Mouse (Mus musculus): ENCODE measurements around the gene Slc44a4. TPM values are rescaled to one million over a fixed set of nuclear protein-coding genes. Genes with fewer than 3 reads are reported as not detected.

Gene Slc44a4
- polyA plus RNA-seq, 1 experiment from 2014 or later, result not detected

- Histone ChIP-seq H3K36me3 (ENCODE audit: control insufficient read depth, insufficient read depth, low read length) (peaks cover 37% of the 10 kb centered on the region), H3K4me3 (ENCODE audit: low read depth, low read length) (no peak overlapping the region), H3K27ac (ENCODE audit: low read depth, low read length) (no peak overlapping the region), H3K27me3 (ENCODE audit: control insufficient read depth, insufficient read depth, low read length) (no peaks in the 10 kb centered on the region), H3K4me2 (ENCODE audit: low read depth) (no peak overlapping the region), H3K4me1 (ENCODE audit: control insufficient read depth, insufficient read depth, low read length) (peaks cover 3% of the 10 kb centered on the region; the same call in 1 of the 2 replicates), H3K9me3 (ENCODE audit: control insufficient read depth, low read length) (no peaks in the 10 kb centered on the region), H3K9ac (ENCODE audit: low read length) (no peak overlapping the region)
- DNase-seq (ENCODE audit: low spot score) (no peak), ATAC-seq (ENCODE audit: insufficient read depth, low FRiP score, low TSS enrichment) (no peak)
- 92% methylated on average over 9 of the region's 9 CpGs for WGBS
These were observed 11.4 kb upstream of the Slc44a4 start for GRCm38 (mm10) chr17:34902895-34903294.

GRCm38 (mm10) chr17:34910982-34911381 is 3.3 kb upstream of the Slc44a4 start:
- WGBS, result 93% methylated on average over 10 of the region's 10 CpGs
- DNase-seq (ENCODE audit: low spot score) (no peak), ATAC-seq (ENCODE audit: insufficient read depth, low FRiP score, low TSS enrichment) (no peak)
- H3K4me3 ChIP-seq (ENCODE audit: low read depth, low read length), result no peak overlapping the region
- no peaks in the 10 kb centered on the region for H3K4me1 ChIP-seq (ENCODE audit: control insufficient read depth, insufficient read depth, low read length)
- H3K9me3 ChIP-seq (ENCODE audit: control insufficient read depth, low read length), result no peaks in the 10 kb centered on the region
- H3K27ac ChIP-seq (ENCODE audit: low read depth, low read length), result no peak overlapping the region
- no peak overlapping the region for H3K9ac ChIP-seq (ENCODE audit: low read length)
- peaks cover 57% of the 10 kb centered on the region for H3K36me3 ChIP-seq (ENCODE audit: control insufficient read depth, insufficient read depth, low read length)
- no peak overlapping the region for H3K4me2 ChIP-seq (ENCODE audit: low read depth)
- H3K27me3 ChIP-seq (ENCODE audit: control insufficient read depth, insufficient read depth, low read length), result no peaks in the 10 kb centered on the region

- Histone ChIP-seq H3K4me3 (ENCODE audit: low read depth, low read length) (no peak overlapping the region), H3K4me1 (ENCODE audit: control insufficient read depth, insufficient read depth, low read length) (no peaks in the 10 kb centered on the region), H3K27me3 (ENCODE audit: control insufficient read depth, insufficient read depth, low read length) (no peaks in the 10 kb centered on the region), H3K9me3 (ENCODE audit: control insufficient read depth, low read length) (no peaks in the 10 kb centered on the region), H3K4me2 (ENCODE audit: low read depth) (no peak overlapping the region), H3K9ac (ENCODE audit: low read length) (no peak overlapping the region), H3K27ac (ENCODE audit: low read depth, low read length) (no peak overlapping the region), H3K36me3 (ENCODE audit: control insufficient read depth, insufficient read depth, low read length) (peaks cover 49% of the 10 kb centered on the region)
- peak; percentile 39; the same call in 1 of the 2 replicates for ATAC-seq (ENCODE audit: insufficient read depth, low FRiP score, low TSS enrichment)
- 50% methylated on average over 5 of the region's 5 CpGs for WGBS
- DNase-seq (ENCODE audit: low spot score), result peak; percentile 76
These were observed 2.3 kb upstream of the Slc44a4 start for GRCm38 (mm10) chr17:34911945-34912351.

GRCm38 (mm10) chr17:34915410-34915831 is 1.2 kb downstream of the Slc44a4 start:
- Histone ChIP-seq H3K9ac (ENCODE audit: low read length) (no peak overlapping the region; the same call in 1 of the 2 replicates), H3K9me3 (ENCODE audit: control insufficient read depth, low read length) (no peaks in the 10 kb centered on the region), H3K4me3 (ENCODE audit: low read depth, low read length) (no peak overlapping the region), H3K27me3 (ENCODE audit: control insufficient read depth, insufficient read depth, low read length) (no peaks in the 10 kb centered on the region), H3K4me2 (ENCODE audit: low read depth) (no peak overlapping the region), H3K4me1 (ENCODE audit: control insufficient read depth, insufficient read depth, low read length) (no peaks in the 10 kb centered on the region), H3K27ac (ENCODE audit: low read depth, low read length) (no peak overlapping the region), H3K36me3 (ENCODE audit: control insufficient read depth, insufficient read depth, low read length) (peaks cover 25% of the 10 kb centered on the region)
- DNase-seq (ENCODE audit: low spot score) (no peak), ATAC-seq (ENCODE audit: insufficient read depth, low FRiP score, low TSS enrichment) (no peak)
- 19% methylated on average over 11 of the region's 11 CpGs for WGBS

GRCm38 (mm10) chr17:34916316-34916715 is 2.0 kb downstream of the Slc44a4 start:
- H3K27me3 ChIP-seq (ENCODE audit: control insufficient read depth, insufficient read depth, low read length), result no peaks in the 10 kb centered on the region
- 84% methylated on average over 5 of the region's 5 CpGs for WGBS

DNA sequence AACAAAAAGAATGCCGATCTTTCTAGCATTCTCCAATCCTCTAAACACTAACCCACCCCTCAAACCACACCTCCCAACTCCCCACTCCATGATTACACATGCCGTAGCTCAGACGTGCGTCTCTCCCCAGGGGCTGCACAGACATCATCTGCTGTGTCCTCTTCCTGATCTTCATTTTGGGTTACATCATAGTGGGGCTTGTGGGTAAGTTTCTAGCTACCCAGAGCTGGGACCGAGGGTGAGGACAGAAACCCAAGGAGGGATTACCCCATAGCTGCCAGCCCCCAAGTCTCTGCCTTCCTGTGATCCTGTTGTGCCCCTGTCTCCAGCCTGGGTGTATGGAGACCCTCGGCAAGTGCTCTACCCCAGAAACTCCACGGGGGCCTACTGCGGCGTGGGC is 2.9 kb downstream of the Slc44a4 start:
- H3K4me3 ChIP-seq (ENCODE audit: low read depth, low read length), result no peak overlapping the region
- no peaks in the 10 kb centered on the region for H3K27me3 ChIP-seq (ENCODE audit: control insufficient read depth, insufficient read depth, low read length)
- no peak overlapping the region for H3K4me2 ChIP-seq (ENCODE audit: low read depth)
- ATAC-seq (ENCODE audit: insufficient read depth, low FRiP score, low TSS enrichment), result no peak
- peaks cover 9% of the 10 kb centered on the region for H3K36me3 ChIP-seq (ENCODE audit: control insufficient read depth, insufficient read depth, low read length)
- 85% methylated on average over 9 of the region's 9 CpGs for WGBS
- no peak overlapping the region; the same call in 1 of the 2 replicates for H3K9ac ChIP-seq (ENCODE audit: low read length)
- H3K4me1 ChIP-seq (ENCODE audit: control insufficient read depth, insufficient read depth, low read length), result no peaks in the 10 kb centered on the region
- no peak for DNase-seq (ENCODE audit: low spot score)
- no peaks in the 10 kb centered on the region for H3K9me3 ChIP-seq (ENCODE audit: control insufficient read depth, low read length)
- no peak overlapping the region for H3K27ac ChIP-seq (ENCODE audit: low read depth, low read length)

More at GRCm38 (mm10) chr17:34916316-34916715, 2.0 kb downstream of the Slc44a4 start:
- no peak for ATAC-seq (ENCODE audit: insufficient read depth, low FRiP score, low TSS enrichment)
- no peak overlapping the region for H3K9ac ChIP-seq (ENCODE audit: low read length)
- H3K4me1 ChIP-seq (ENCODE audit: control insufficient read depth, insufficient read depth, low read length), result no peaks in the 10 kb centered on the region
- no peak for DNase-seq (ENCODE audit: low spot score)
- H3K27ac ChIP-seq (ENCODE audit: low read depth, low read length), result no peak overlapping the region
- peaks cover 17% of the 10 kb centered on the region for H3K36me3 ChIP-seq (ENCODE audit: control insufficient read depth, insufficient read depth, low read length)
- H3K4me3 ChIP-seq (ENCODE audit: low read depth, low read length), result no peak overlapping the region
- H3K9me3 ChIP-seq (ENCODE audit: control insufficient read depth, low read length), result no peaks in the 10 kb centered on the region
- no peak overlapping the region for H3K4me2 ChIP-seq (ENCODE audit: low read depth)

DNA sequence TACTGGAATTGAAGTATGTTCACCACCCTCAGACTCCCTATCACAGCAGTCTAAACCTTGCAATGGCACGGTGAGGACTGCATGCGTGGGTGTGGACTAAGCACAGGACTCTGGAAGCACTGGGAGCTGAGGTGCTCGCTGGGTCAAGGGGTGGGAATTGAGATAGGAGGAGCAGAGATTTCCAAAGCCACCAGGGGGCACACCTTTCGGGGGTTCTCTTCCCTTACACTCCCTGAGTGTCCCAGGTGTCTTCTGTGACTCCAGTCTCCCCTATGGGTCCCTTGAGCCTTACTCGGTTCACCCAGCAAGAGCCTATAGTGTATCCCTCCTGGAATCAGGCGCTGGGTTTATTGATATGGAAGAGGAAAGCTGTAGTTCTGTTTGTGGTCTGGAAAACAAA is 8.7 kb downstream of the Slc44a4 start:
- H3K27ac ChIP-seq (ENCODE audit: low read depth, low read length), result no peak overlapping the region
- no peak overlapping the region for H3K4me3 ChIP-seq (ENCODE audit: low read depth, low read length)
- H3K4me2 ChIP-seq (ENCODE audit: low read depth), result no peak overlapping the region
- no peak for DNase-seq (ENCODE audit: low spot score)
- H3K4me1 ChIP-seq (ENCODE audit: control insufficient read depth, insufficient read depth, low read length), result no peaks in the 10 kb centered on the region
- 48% methylated on average over 6 of the region's 6 CpGs for WGBS
- ATAC-seq (ENCODE audit: insufficient read depth, low FRiP score, low TSS enrichment), result no peak
- no peak overlapping the region for H3K9ac ChIP-seq (ENCODE audit: low read length)
- no peaks in the 10 kb centered on the region for H3K9me3 ChIP-seq (ENCODE audit: control insufficient read depth, low read length)
- no peaks in the 10 kb centered on the region for H3K36me3 ChIP-seq (ENCODE audit: control insufficient read depth, insufficient read depth, low read length)
- no peaks in the 10 kb centered on the region for H3K27me3 ChIP-seq (ENCODE audit: control insufficient read depth, insufficient read depth, low read length)

GRCm38 (mm10) chr17:34924258-34924657 is 10.0 kb downstream of the Slc44a4 start:
- WGBS, result 76% methylated on average over 5 of the region's 5 CpGs
- Histone ChIP-seq H3K4me2 (ENCODE audit: low read depth) (no peak overlapping the region), H3K4me1 (ENCODE audit: control insufficient read depth, insufficient read depth, low read length) (no peaks in the 10 kb centered on the region), H3K27me3 (ENCODE audit: control insufficient read depth, insufficient read depth, low read length) (no peaks in the 10 kb centered on the region), H3K9ac (ENCODE audit: low read length) (no peak overlapping the region), H3K4me3 (ENCODE audit: low read depth, low read length) (no peak overlapping the region), H3K27ac (ENCODE audit: low read depth, low read length) (no peak overlapping the region), H3K36me3 (ENCODE audit: control insufficient read depth, insufficient read depth, low read length) (no peaks in the 10 kb centered on the region), H3K9me3 (ENCODE audit: control insufficient read depth, low read length) (no peaks in the 10 kb centered on the region)
- ATAC-seq (ENCODE audit: insufficient read depth, low FRiP score, low TSS enrichment) (no peak), DNase-seq (ENCODE audit: low spot score) (no peak)

DNA sequence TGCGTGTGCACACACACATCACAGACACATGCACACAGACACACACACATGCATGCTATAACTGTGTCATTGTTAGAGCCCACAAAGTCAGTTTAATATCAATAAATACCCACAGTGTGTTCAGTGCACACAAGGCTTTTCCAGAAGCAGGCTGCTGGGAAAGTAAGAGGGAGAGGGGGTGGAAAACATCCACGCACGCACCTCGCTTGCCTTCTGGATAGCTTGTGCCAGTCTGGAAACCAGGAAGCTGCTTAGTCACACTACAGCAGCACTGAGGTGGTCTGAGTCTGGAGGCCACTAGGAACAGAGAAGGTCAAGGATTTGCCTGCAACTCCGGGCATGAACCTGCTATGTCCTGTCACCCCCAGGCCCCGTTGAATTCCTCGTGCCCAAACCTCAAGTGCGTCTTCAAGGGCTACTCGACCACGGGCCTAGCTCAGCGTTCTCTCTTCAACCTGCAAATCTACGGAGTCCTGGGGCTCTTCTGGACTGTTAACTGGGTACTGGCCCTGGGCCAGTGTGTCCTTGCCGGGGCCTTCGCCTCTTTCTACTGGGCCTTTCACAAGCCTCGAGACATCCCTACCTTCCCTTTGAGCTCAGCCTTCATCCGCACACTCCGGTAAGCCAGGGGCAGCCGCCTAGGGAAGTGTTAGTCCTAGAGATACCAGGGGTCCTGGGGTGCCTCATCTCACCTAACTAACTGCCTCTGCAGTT is 13.2 kb downstream of the Slc44a4 start:
- Histone ChIP-seq H3K27me3 (ENCODE audit: control insufficient read depth, insufficient read depth, low read length) (no peaks in the 10 kb centered on the region), H3K36me3 (ENCODE audit: control insufficient read depth, insufficient read depth, low read length) (no peaks in the 10 kb centered on the region), H3K4me1 (ENCODE audit: control insufficient read depth, insufficient read depth, low read length) (0 out of 2 replicates have a peak, but pooled peaks cover 4% of the 10 kb centered on the region), H3K9ac (ENCODE audit: low read length) (no peak overlapping the region), H3K4me2 (ENCODE audit: low read depth) (no peak overlapping the region), H3K27ac (ENCODE audit: low read depth, low read length) (no peak overlapping the region), H3K9me3 (ENCODE audit: control insufficient read depth, low read length) (no peaks in the 10 kb centered on the region), H3K4me3 (ENCODE audit: low read depth, low read length) (no peak overlapping the region)
- WGBS, result 87% methylated on average over 18 of the region's 18 CpGs
- ATAC-seq (ENCODE audit: insufficient read depth, low FRiP score, low TSS enrichment) (no peak), DNase-seq (ENCODE audit: low spot score) (no peak)
